Mouse (Mus musculus): Measurements from ENCODE around the gene Fam216a.

DNA sequence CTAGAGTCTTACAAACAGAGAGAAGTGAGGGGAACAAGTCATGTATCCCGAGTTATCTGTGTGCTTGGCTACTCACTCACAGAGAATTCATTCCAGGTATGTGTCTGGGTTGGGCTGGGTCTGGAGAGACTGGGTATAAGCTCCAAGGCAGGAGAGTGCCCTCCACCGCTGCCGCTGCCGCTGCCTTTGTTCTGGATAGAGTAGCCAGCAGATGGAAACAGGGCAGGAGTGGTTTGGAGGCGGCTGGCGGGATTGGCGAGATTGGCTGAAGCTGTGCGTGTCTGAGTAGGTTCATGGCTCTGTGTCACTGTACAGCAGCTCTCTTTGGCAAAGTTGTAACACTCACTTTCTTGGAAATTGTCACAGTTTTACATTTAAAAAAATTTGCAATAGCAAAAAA, 48.6 kb downstream of the Fam216a start:
- TF ChIP-seq TCF12 (IDR thresholded peaks at IDR 0.05; ENCODE audit: low read depth, low read length): no peak
- no peak for TF ChIP-seq MAFK (IDR thresholded peaks at IDR 0.05; ENCODE audit: insufficient replicate concordance, low read length)
- TF ChIP-seq POLR2AphosphoS2 (IDR thresholded peaks at IDR 0.05; ENCODE audit: low read depth, low read length): no peak
- no peak for TF ChIP-seq MXI1 (IDR thresholded peaks at IDR 0.05; ENCODE audit: low read depth, low read length)
- no peak for TF ChIP-seq IRF4 (IDR thresholded peaks at IDR 0.05; ENCODE audit: low read depth, low read length)
- TF ChIP-seq CTCF (conservative IDR thresholded peaks at IDR 0.05 in 1 of 2, IDR thresholded peaks at IDR 0.05 in 1 of 2; ENCODE audit: low read depth in 2 of 2, low read length in 2 of 2): no peak
- no peak for TF ChIP-seq POLR2A (IDR thresholded peaks at IDR 0.05; ENCODE audit: low read depth, low read length)
- no peak for TF ChIP-seq MAX (IDR thresholded peaks at IDR 0.05; ENCODE audit: low read length)

Data from CH12.LX (cell line).